Mouse (Mus musculus) MEL (cell line): ENCODE data around the gene Tmtc2. TPM values are rescaled to one million over a fixed set of nuclear protein-coding genes. Genes with fewer than 3 reads are reported as not detected.

Experiments used
- DNase-seq: peaks from one replicate; pipeline ENCODE4 v3.0.0; 2011; ENCODE audit warnings: low read depth, low spot score
- H3K27ac ChIP-seq: 2 replicates; pipeline ENCODE4 v1.5.1; 2012; ENCODE audit warnings: low read depth, mild to moderate bottlenecking, control low read depth, low read length, moderate library complexity; ENCODE audit not compliant: control insufficient read depth
- H3K27me3 ChIP-seq, 2 experiments: fragments of 150-350 bp in 1 of 2; sonication (generic) in 1 of 2; 2 replicates each; pipeline ENCODE4 v1.6.1; 2012; ENCODE audit warnings: low read length in 2 of 2, mild to moderate bottlenecking in 2 of 2, improper control_type of control experiment in 1 of 2, moderate library complexity in 1 of 2; ENCODE audit not compliant: insufficient read depth in 2 of 2, control insufficient read depth in 1 of 2
- H3K36me3 ChIP-seq, 2 experiments: 2 replicates each; pipeline ENCODE4 v1.6.1; 2012 to 2014; ENCODE audit warnings: low read length in 2 of 2, improper control_type of control experiment in 1 of 2, inconsistent platforms in 1 of 2, mild to moderate bottlenecking in 1 of 2; ENCODE audit not compliant: insufficient read depth in 2 of 2, control insufficient read depth in 1 of 2
- H3K4me1 ChIP-seq, 2 experiments: fragments of 150-350 bp in 1 of 2; sonication (generic) in 1 of 2; 2 replicates each; pipeline ENCODE4 v1.6.1; 2012; ENCODE audit warnings: low read length in 2 of 2, improper control_type of control experiment in 1 of 2, mild to moderate bottlenecking in 1 of 2; ENCODE audit not compliant: insufficient read depth in 2 of 2, control insufficient read depth in 1 of 2
- H3K4me3 ChIP-seq, 2 experiments: fragments of 150-350 bp in 1 of 2; sonication (generic) in 1 of 2; 2 replicates each; pipeline ENCODE4 v1.5.1; 2012; ENCODE audit warnings: low read depth in 2 of 2, low read length in 2 of 2, mild to moderate bottlenecking in 2 of 2, moderate library complexity in 2 of 2, control low read depth in 1 of 2, improper control_type of control experiment in 1 of 2; ENCODE audit not compliant: control insufficient read depth in 1 of 2, insufficient read depth in 1 of 2
- H3K79me2 ChIP-seq: 2 replicates; pipeline ENCODE4 v1.6.1; 2012; ENCODE audit warnings: mild to moderate bottlenecking, low read length, moderate library complexity; ENCODE audit not compliant: control insufficient read depth, poor library complexity, insufficient read depth
- H3K9ac ChIP-seq: 2 replicates; pipeline ENCODE4 v1.6.1; 2012; ENCODE audit warnings: low read depth, mild to moderate bottlenecking, control low read depth, low read length, moderate library complexity; ENCODE audit not compliant: control insufficient read depth, poor library complexity, severe bottlenecking
- H3K9me3 ChIP-seq: fragments of 150-350 bp; sonication (generic); replicated peaks from 2 replicates; pipeline ENCODE4 v1.6.1; 2012; ENCODE audit warnings: mild to moderate bottlenecking, low read length, improper control_type of control experiment, moderate library complexity; ENCODE audit not compliant: insufficient read depth
- BHLHE40 ChIP-seq: IDR thresholded peaks from 2 replicates; pipeline ENCODE4 v1.6.1; 2012; ENCODE audit warnings: low read depth, mild to moderate bottlenecking, inconsistent platforms, low read length, improper control_type of control experiment, borderline replicate concordance
- CHD1 ChIP-seq: IDR thresholded peaks from 2 replicates; pipeline ENCODE4 v1.6.1; 2012; ENCODE audit warnings: low read depth, mild to moderate bottlenecking, inconsistent platforms, low read length, improper control_type of control experiment
- E2F4 ChIP-seq: IDR thresholded peaks from 2 replicates; pipeline ENCODE4 v1.6.1; 2011; ENCODE audit warnings: low read depth, low read length, improper control_type of control experiment, borderline replicate concordance
- ELF1 ChIP-seq: IDR thresholded peaks from 2 replicates; pipeline ENCODE4 v1.6.1; 2014; ENCODE audit warnings: low read depth, mild to moderate bottlenecking, inconsistent platforms, low read length, improper control_type of control experiment, moderate library complexity
- EP300 ChIP-seq, 2 experiments: IDR thresholded peaks; 2 replicates each; pipeline ENCODE4 v1.6.1; 2011; ENCODE audit warnings: improper control_type of control experiment in 2 of 2, low read length in 2 of 2, low read depth in 1 of 2, mild to moderate bottlenecking in 1 of 2
- ETS1 ChIP-seq: IDR thresholded peaks from 2 replicates; pipeline ENCODE4 v1.6.1; 2012; ENCODE audit warnings: low read depth, mild to moderate bottlenecking, inconsistent platforms, low read length, improper control_type of control experiment, moderate library complexity
- GATA1 ChIP-seq: IDR thresholded peaks from 2 replicates; pipeline ENCODE4 v1.6.1; 2011; ENCODE audit warnings: low read depth, low read length, improper control_type of control experiment
- HCFC1 ChIP-seq: IDR thresholded peaks from 2 replicates; pipeline ENCODE4 v1.6.1; 2012; ENCODE audit warnings: low read depth, mild to moderate bottlenecking, inconsistent platforms, low read length, improper control_type of control experiment, moderate library complexity
- JUND ChIP-seq: IDR thresholded peaks from 2 replicates; pipeline ENCODE4 v1.6.1; 2011; ENCODE audit warnings: low read depth, mild to moderate bottlenecking, improper control_type of control experiment, low read length
- MYB ChIP-seq: IDR thresholded peaks from 2 replicates; pipeline ENCODE4 v1.6.1; 2011; ENCODE audit warnings: mild to moderate bottlenecking, low read depth, low read length, improper control_type of control experiment
- MYC ChIP-seq: IDR thresholded peaks from 2 replicates; pipeline ENCODE4 v1.6.1; 2011; ENCODE audit warnings: low read depth, mild to moderate bottlenecking, low read length, improper control_type of control experiment, moderate library complexity
- NRF1 ChIP-seq: IDR thresholded peaks from 2 replicates; pipeline ENCODE4 v1.6.1; 2014; ENCODE audit warnings: low read depth, mild to moderate bottlenecking, inconsistent platforms, low read length, improper control_type of control experiment, moderate library complexity; ENCODE audit not compliant: poor library complexity, insufficient read depth, severe bottlenecking
- POLR2A ChIP-seq, 2 experiments: IDR thresholded peaks; 2 replicates each; pipeline ENCODE4 v1.6.1; 2011 to 2012; ENCODE audit warnings: low read length in 2 of 2, mild to moderate bottlenecking in 2 of 2, control low read depth in 1 of 2, improper control_type of control experiment in 1 of 2, low read depth in 1 of 2, moderate library complexity in 1 of 2; ENCODE audit not compliant: control insufficient read depth in 1 of 2, insufficient read depth in 1 of 2, poor library complexity in 1 of 2
- POLR2AphosphoS2 ChIP-seq: IDR thresholded peaks from 2 replicates; pipeline ENCODE4 v1.6.1; 2011; ENCODE audit warnings: low read length, improper control_type of control experiment
- POLR2AphosphoS5 ChIP-seq: IDR thresholded peaks from 2 replicates; pipeline ENCODE4 v1.6.1; 2012; ENCODE audit warnings: low read depth, borderline replicate concordance, mild to moderate bottlenecking, inconsistent platforms, low read length, moderate library complexity, mixed read lengths
- RAD21 ChIP-seq: IDR thresholded peaks from 2 replicates; pipeline ENCODE4 v1.6.1; 2011; ENCODE audit warnings: mild to moderate bottlenecking, low read depth, low read length, improper control_type of control experiment
- RCOR1 ChIP-seq: IDR thresholded peaks from 2 replicates; pipeline ENCODE4 v1.6.1; 2012; ENCODE audit warnings: low read depth, mild to moderate bottlenecking, inconsistent platforms, low read length, improper control_type of control experiment
- SIN3A ChIP-seq: IDR thresholded peaks from 2 replicates; pipeline ENCODE4 v1.6.1; 2012; ENCODE audit warnings: low read length, improper control_type of control experiment, inconsistent platforms
- SMC3 ChIP-seq: IDR thresholded peaks from 2 replicates; pipeline ENCODE4 v1.6.1; 2011; ENCODE audit warnings: low read depth, low read length, improper control_type of control experiment
- TAL1 ChIP-seq: IDR thresholded peaks from 2 replicates; pipeline ENCODE4 v1.6.1; 2012; ENCODE audit warnings: mild to moderate bottlenecking, inconsistent platforms, low read length, moderate library complexity, mixed read lengths
- ZC3H11A ChIP-seq: IDR thresholded peaks from 2 replicates; pipeline ENCODE4 v1.6.1; 2012; ENCODE audit warnings: low read depth, mild to moderate bottlenecking, inconsistent platforms, low read length, improper control_type of control experiment
- ZKSCAN1 ChIP-seq: IDR thresholded peaks from 2 replicates; pipeline ENCODE4 v1.6.1; 2012; ENCODE audit warnings: low read depth, mild to moderate bottlenecking, inconsistent platforms, low read length, improper control_type of control experiment, moderate library complexity
- ZMIZ1 ChIP-seq: IDR thresholded peaks from 2 replicates; pipeline ENCODE4 v1.6.1; 2012; ENCODE audit warnings: low read depth, mild to moderate bottlenecking, inconsistent platforms, low read length, improper control_type of control experiment, moderate library complexity
- ZNF384 ChIP-seq: IDR thresholded peaks from 2 replicates; pipeline ENCODE4 v1.6.1; 2012; ENCODE audit warnings: low read depth, mild to moderate bottlenecking, inconsistent platforms, low read length, improper control_type of control experiment
- polyA plus RNA-seq, 2 experiments: library from polyadenylated mRNA; stranded (reverse) in 1 of 2; unstranded in 1 of 2; fragments of >175 nt in 1 of 2; fragments of >200 nt in 1 of 2; gene quantifications; 2 replicates each; pipeline versions ENCODE4 v1.2.1 to v1.2.4; 2012; ENCODE audit warnings: low replicate concordance in 2 of 2, low read depth in 1 of 2; ENCODE audit not compliant: insufficient read length in 2 of 2, insufficient read depth in 1 of 2, missing spikeins in 1 of 2
- total RNA-seq: library from RNA; depleted of rRNA; stranded (reverse); fragments of 300-350 nt; gene quantifications from 2 replicates; pipeline ENCODE4 v1.2.3, GENCODE M21; 2012

Tmtc2 gene
- total and polyA plus RNA-seq, 3 experiments: not detected

GRCm38 (mm10) chr10:105539697-105540096, 34.6 kb downstream of the Tmtc2 start:
- no peak for DNase-seq
- H3K4me3 ChIP-seq: no peak overlapping the region
- H3K27me3 ChIP-seq: no peaks in the 10 kb centered on the region
- no peak overlapping the region for H3K27ac ChIP-seq
- H3K36me3 ChIP-seq: no peaks in the 10 kb centered on the region
- no peak overlapping the region for H3K9ac ChIP-seq
- H3K4me1 ChIP-seq: no peaks in the 10 kb centered on the region
- H3K79me2 ChIP-seq: no peaks in the 10 kb centered on the region
- no peak for TF ChIP-seq JUND
- no peak for TF ChIP-seq ZKSCAN1
- no peak for TF ChIP-seq ZNF384
- no peak for TF ChIP-seq ZMIZ1
- no peak for TF ChIP-seq MYC
- TF ChIP-seq RCOR1: no peak
- no peak for TF ChIP-seq GATA1
- TF ChIP-seq ETS1: no peak
- TF ChIP-seq NRF1: no peak
- TF ChIP-seq ZC3H11A: no peak
- no peak for TF ChIP-seq EP300 (IDR thresholded peaks at IDR 0.05; ENCODE audit: low read depth in 1 of 2, low read length in 2 of 2)
- no peak for TF ChIP-seq HCFC1
- TF ChIP-seq BHLHE40: no peak
- H3K9me3 ChIP-seq: no peaks in the 10 kb centered on the region

GRCm38 (mm10) chr10:105536910-105537309, 37.3 kb downstream of the Tmtc2 start:
- Histone ChIP-seq H3K79me2 (no peaks in the 10 kb centered on the region), H3K9ac (no peak overlapping the region), H3K27me3 (no peaks in the 10 kb centered on the region), H3K4me1 (no peaks in the 10 kb centered on the region), H3K4me3 (no peak overlapping the region), H3K27ac (no peak overlapping the region), H3K9me3 (no peaks in the 10 kb centered on the region)
- no peak for DNase-seq
- TF ChIP-seq SMC3 (no peak), CHD1 (no peak), ETS1 (no peak), EP300 (IDR thresholded peaks at IDR 0.05; ENCODE audit: low read depth in 1 of 2, low read length in 2 of 2) (no peak), ZNF384 (no peak), ELF1 (no peak), RAD21 (no peak), E2F4 (no peak), ZKSCAN1 (no peak), POLR2A (IDR thresholded peaks at IDR 0.05; ENCODE audit: control insufficient read depth in 1 of 2, insufficient read depth in 1 of 2, low read depth in 1 of 2, low read length in 2 of 2, poor library complexity in 1 of 2) (no peak), RCOR1 (no peak), TAL1 (no peak), POLR2AphosphoS2 (no peak), MYB (no peak), POLR2AphosphoS5 (no peak), SIN3A (no peak)
- TF ChIP-seq, all 39 proteins: peak for 0
- H3K36me3 ChIP-seq: no peaks in the 10 kb centered on the region
